Mouse (Mus musculus) common myeloid progenitor, adult 5-6 weeks (primary cell): ENCODE measurements at regions not wholly inside any gene's neighbourhood (a gene's known extent, or its start where the extent isn't known, plus 50 kb on each side); places are given as distances from the start of the nearest gene placed in this dataset.

Experiments used
- ATAC-seq: replicated peaks from 2 replicates; pipeline ENCODE4 v1.8.0; 2016; ENCODE audit warnings: low read depth, mild to moderate bottlenecking, moderate TSS enrichment, inconsistent platforms; ENCODE audit not compliant: poor library complexity, severe bottlenecking

DNA sequence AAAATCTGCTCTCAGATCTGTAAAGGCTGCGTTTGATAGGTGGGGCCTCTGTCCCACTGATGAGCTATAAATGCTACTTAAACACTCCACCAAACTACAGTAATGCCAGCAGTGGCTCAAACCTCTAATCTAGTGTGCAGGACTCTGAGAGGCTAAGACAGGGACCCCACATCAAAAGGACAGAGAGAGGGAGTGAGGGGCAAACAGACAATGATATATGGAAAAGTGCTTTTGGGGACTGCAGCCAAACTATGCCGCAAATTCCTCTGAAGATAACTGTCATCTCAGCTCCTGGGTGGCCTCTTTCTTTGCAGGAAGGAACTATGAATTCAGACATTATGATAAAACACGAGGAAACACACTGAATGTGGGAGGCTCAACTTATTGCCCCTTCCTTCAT, 138.9 kb upstream of the Ddit4l start:
- no peak for ATAC-seq

DNA sequence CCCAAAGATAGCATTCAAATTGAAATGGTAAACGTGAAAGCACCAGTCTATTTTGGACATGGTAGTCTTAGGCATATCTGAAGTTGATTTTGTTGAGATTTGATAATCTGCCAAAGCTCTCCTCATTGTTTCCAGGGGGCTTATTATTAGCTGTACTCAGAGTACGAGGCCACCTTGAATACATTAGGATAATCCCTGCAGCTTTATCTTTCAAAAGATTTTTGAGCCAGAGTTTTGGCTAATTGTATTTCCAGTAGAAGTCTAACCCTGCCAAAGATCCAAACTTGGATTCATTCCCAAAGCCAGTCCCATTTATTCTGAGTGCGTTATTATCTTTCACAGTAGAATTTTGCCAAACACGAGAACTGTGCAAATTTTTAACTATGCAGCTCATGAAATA, 138.4 kb upstream of the Ddit4l start:
- no peak for ATAC-seq

GRCm38 (mm10) chr3:137489592-137489991, 131.8 kb upstream of the Ddit4l start:
- no peak for ATAC-seq

GRCm38 (mm10) chr3:137491508-137492019, 129.8 kb upstream of the Ddit4l start:
- ATAC-seq: no peak

- ATAC-seq: no peak
These were observed 123.1 kb upstream of the Ddit4l start for GRCm38 (mm10) chr3:137498343-137498742.

DNA sequence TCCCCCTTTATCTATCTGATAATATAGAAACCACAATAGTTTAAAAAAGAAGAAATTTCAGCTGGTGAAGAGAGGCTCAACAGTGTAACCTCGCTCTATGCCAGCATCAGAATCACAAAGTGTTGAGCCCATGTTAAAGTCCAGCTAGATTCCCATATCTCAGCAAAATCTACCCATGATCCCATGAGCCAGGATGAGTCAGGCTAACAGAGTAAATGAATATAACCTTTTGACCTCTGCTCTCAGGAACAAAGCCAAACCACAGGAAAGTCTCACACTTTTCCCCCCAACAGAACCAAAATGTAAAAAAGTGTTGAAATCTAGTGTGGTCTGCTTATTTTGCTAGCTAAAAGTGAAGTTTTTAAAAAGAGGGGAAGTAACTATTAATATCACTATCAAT, 110.1 kb upstream of the Ddit4l start:
- ATAC-seq: peak; percentile 66

- ATAC-seq: no peak
These were observed 109.0 kb upstream of the Ddit4l start for GRCm38 (mm10) chr3:137512411-137512810.

DNA sequence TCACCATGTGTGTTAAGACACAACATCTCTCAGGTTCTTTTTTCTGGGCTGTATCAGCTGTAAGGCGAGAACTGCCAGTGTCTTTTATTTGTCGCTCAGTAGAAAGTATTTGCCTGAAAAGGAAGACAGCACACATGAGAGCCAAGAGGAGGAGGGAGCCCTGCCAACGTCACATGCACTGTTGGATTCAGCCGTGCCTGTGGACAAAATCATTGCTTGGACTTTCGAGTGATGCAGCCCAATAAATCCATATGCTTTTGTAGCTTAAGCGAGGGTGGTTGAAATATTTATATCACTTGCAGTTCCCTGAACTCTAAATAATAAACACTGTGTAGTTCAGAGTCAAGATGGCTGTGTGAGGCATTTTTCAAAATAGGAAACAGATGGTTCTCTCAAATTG, 108.4 kb upstream of the Ddit4l start:
- no peak for ATAC-seq

- ATAC-seq: no peak
These were observed 107.2 kb upstream of the Ddit4l start for GRCm38 (mm10) chr3:137514238-137514637.

GRCm38 (mm10) chr3:137517433-137517832, 104.0 kb upstream of the Ddit4l start:
- ATAC-seq: no peak

GRCm38 (mm10) chr3:137520191-137520590, 101.2 kb upstream of the Ddit4l start:
- ATAC-seq: no peak

DNA sequence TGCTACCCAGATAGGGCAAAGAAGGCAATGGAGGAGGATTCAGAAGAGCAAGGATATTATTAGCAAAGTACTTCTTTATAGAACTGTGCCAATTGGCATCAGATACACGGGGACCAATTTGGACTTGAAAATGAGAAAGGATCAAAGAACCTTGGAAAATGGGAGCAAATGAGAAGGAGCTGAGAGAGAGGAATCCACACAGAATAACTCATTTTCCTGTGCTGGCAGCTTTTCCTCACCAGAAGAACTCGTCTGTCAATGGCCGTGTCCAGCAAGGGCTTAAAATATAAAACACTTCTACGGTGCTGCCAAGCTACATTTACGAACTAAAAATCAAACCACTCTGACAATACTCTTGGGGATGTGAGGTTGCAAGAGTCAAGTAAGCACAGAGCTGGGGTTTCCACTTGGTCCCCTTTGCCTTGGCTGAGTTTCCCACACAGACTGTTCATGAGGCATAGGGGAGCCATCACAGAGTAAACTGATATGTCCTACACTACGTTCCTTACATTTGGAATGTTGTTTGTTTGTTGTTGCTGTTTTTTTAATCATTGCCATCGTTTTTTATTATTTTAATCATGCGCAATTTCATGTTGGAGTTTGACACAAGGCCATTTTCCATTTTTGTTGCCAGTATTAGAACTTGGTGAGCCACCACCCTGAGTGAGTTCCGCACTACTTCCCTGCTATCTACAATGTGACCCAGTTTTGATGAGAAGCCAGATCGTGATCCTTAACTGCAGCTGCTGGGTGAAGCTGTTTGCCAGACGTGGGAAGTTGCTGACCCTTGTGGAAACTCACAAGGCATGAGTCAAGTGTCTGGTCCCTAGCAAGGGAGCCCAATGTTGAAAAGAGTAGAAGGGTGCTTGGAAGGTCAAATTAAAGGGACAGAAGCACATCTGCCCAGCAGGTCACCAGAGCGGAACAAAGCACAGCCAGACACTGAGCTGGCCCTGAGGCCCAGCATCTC, 95.5 kb upstream of the Ddit4l start:
- ATAC-seq: no peak

GRCm38 (mm10) chr3:137529592-137529960, 91.8 kb upstream of the Ddit4l start:
- no peak for ATAC-seq

DNA sequence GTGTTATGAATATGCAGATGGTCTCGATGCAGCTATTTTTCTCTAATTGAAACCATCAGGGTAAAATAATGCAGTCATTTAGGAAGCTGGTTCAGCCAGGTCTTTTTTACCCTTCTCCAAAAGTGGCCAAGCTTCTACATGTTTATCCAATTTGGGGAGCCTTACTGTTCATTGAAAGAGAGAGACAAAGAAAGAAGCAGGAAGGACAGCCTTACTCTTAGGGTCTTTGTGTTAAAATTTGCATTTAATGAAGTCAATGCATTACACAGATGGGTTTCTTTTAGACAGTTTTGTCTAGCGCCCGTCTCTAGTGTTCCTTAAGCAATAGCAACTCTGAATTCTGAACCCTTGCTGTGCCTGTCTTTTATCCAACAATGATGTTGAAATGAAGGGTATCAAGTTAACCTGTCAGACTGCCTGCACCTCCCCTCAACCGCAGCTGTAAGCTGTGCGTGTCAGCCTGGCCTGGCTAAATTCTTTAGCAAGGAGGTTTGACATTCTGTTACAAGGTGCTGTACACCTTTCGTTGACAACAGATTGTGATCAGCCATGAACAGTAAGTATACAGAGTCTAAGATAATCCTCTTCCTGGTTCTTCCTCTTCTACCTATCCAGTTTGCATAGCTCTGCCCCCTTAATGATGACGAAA, 91.3 kb upstream of the Ddit4l start:
- ATAC-seq: no peak

- no peak for ATAC-seq
These were observed 79.7 kb upstream of the Ddit4l start for GRCm38 (mm10) chr3:137541666-137542065.

GRCm38 (mm10) chr3:137542343-137542742, 79.1 kb upstream of the Ddit4l start:
- ATAC-seq: no peak

DNA sequence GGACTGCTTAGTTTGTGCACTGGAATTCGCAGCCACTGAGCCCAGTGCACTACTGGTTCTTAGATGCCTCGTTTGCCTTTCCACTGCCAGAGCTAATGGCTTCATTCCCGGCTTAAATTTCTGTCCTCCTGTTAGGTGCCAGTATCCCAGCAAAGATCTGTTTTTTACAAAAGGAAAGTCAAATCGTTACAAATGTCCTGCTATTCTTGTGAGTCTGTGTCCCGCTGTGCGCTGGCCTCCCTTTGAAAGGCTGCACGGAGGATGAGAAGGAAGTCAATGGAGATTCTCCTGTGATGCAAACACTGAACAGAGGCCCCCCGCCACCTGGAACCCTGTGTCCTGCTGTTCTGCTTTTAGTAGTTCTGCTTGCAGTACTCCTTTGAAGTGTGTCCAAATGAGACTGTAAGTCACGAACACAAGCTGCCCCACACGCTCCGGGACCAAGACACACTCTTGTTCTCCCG, 74.0 kb upstream of the Ddit4l start:
- ATAC-seq: no peak

- no peak for ATAC-seq
These were observed 73.5 kb upstream of the Ddit4l start for GRCm38 (mm10) chr3:137547938-137548337.

- no peak for ATAC-seq
These were observed 70.7 kb upstream of the Ddit4l start for GRCm38 (mm10) chr3:137550708-137551107.

- no peak for ATAC-seq
These were observed 68.7 kb upstream of the Ddit4l start for GRCm38 (mm10) chr3:137552472-137553336.
